Mouse (Mus musculus) forebrain, embryonic 13.5 days (tissue): Measurements from ENCODE around the gene Plcl2. TPM values are rescaled to one million over a fixed set of nuclear protein-coding genes. Genes with fewer than 3 reads are reported as not detected.
"Not testable (repeated sequence)": the region's sequence is repeated elsewhere in the genome, so short reads cannot be mapped to it uniquely, and the experiment has no call there.

Experiments
- ATAC-seq: fragments of 200-750 bp; cut with Nextera tagmentation; 2 replicates; pipeline ENCODE4 v1.8.0; 2017
- H3K27ac ChIP-seq: fragments of 300-500 bp; sonication (generic); 2 replicates; pipeline ENCODE4 v1.5.1; 2015; ENCODE audit warnings: inconsistent platforms, mild to moderate bottlenecking, moderate library complexity
- H3K27me3 ChIP-seq: fragments of 300-500 bp; sonication (generic); 2 replicates; pipeline ENCODE4 v1.6.1; 2015; ENCODE audit warnings: mild to moderate bottlenecking, inconsistent platforms
- H3K36me3 ChIP-seq: fragments of 300-500 bp; sonication (generic); 2 replicates; pipeline ENCODE4 v1.6.1; 2015; ENCODE audit warnings: mild to moderate bottlenecking, inconsistent platforms; ENCODE audit not compliant: poor library complexity, severe bottlenecking
- H3K4me1 ChIP-seq: fragments of 300-500 bp; sonication (generic); 2 replicates; pipeline ENCODE4 v1.6.1; 2015; ENCODE audit warnings: inconsistent platforms
- H3K4me2 ChIP-seq: fragments of 300-500 bp; sonication (generic); 2 replicates; pipeline ENCODE4 v1.6.1; 2015; ENCODE audit warnings: inconsistent platforms, mild to moderate bottlenecking, moderate library complexity
- H3K4me3 ChIP-seq: fragments of 300-500 bp; sonication (generic); 2 replicates; pipeline ENCODE4 v1.5.1; 2015; ENCODE audit warnings: mild to moderate bottlenecking, inconsistent platforms
- H3K9ac ChIP-seq: fragments of 300-500 bp; sonication (generic); 2 replicates; pipeline ENCODE4 v1.6.1; 2015; ENCODE audit warnings: mild to moderate bottlenecking, inconsistent platforms
- H3K9me3 ChIP-seq: fragments of 300-500 bp; sonication (generic); replicated peaks from 2 replicates; pipeline ENCODE4 v1.6.1; 2016; ENCODE audit warnings: inconsistent platforms
- WGBS: fragments of 180-500 bp; shearing (Covaris S2); methylation state at CpG from one replicate; pipeline ENCODE4 v1.1.7; 2015; 5-methylcytosine and 5-hydroxymethylcytosine counted together
- polyA plus RNA-seq: library from polyadenylated mRNA; unstranded; fragments of >200 nt; fragmentation: Nextera tagmentation; extraction: Ambion mirVana; gene quantifications from 2 replicates; pipeline ENCODE4 v1.2.1, GENCODE M21; 2015

The Plcl2 gene
- polyA plus RNA-seq, 1 experiment from 2014 or later: 5.7 TPM

GRCm38 (mm10) chr17:50606890-50607289 lies 97.7 kb downstream of the Plcl2 start:
- Histone ChIP-seq H3K4me1 (0 out of 2 replicates have a peak, but pooled peaks cover 3% of the 10 kb centered on the region), H3K36me3 (peaks cover 15% of the 10 kb centered on the region), H3K4me2 (no peak overlapping the region), H3K9me3 (no peaks in the 10 kb centered on the region), H3K27me3 (no peaks in the 10 kb centered on the region), H3K9ac (no peak overlapping the region), H3K27ac (no peak overlapping the region), H3K4me3 (no peak overlapping the region)
- whole genome bisulfite sequencing: 90% methylated on average over 2 of the region's 2 CpGs
- no peak for ATAC-seq

DNA sequence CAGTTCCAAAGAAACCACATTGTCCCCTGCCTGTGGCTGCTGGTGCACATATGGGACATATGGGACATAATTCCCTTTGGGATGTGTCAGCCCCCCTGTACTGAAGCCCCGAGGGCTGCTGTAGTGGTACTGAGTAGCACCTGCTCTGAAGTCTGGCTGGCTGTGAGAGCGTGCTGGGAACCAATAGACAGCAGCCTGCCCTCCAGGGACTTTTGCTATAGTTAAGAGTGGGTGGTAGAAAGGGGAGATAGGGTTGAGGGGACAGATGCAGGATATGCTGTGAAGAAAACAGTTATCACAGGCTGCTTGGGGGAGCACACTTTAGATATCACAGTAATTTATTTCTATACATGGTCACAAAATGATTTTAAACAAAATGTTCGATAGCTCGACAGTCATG lies 100.7 kb downstream of the Plcl2 start:
- Histone ChIP-seq H3K4me3 (no peak overlapping the region), H3K4me2 (no peak overlapping the region), H3K9ac (no peak overlapping the region), H3K9me3 (no peaks in the 10 kb centered on the region), H3K27me3 (no peaks in the 10 kb centered on the region), H3K27ac (no peak overlapping the region), H3K36me3 (peaks cover 30% of the 10 kb centered on the region), H3K4me1 (0 out of 2 replicates have a peak, but pooled peaks cover 3% of the 10 kb centered on the region)
- 89% methylated on average over 4 of the region's 4 CpGs for WGBS
- no peak for ATAC-seq

GRCm38 (mm10) chr17:50620794-50621537 lies 111.8 kb downstream of the Plcl2 start:
- ATAC-seq: no peak
- H3K4me2 ChIP-seq: no peak overlapping the region
- H3K4me1 ChIP-seq: peaks cover 9% of the 10 kb centered on the region; the same call in 1 of the 2 replicates
- H3K36me3 ChIP-seq: no peaks in the 10 kb centered on the region
- H3K9me3 ChIP-seq: no peaks in the 10 kb centered on the region
- no peak overlapping the region for H3K27ac ChIP-seq
- H3K27me3 ChIP-seq: no peaks in the 10 kb centered on the region
- H3K9ac ChIP-seq: no peak overlapping the region
- no peak overlapping the region for H3K4me3 ChIP-seq
- 93% methylated on average over 7 of the region's 7 CpGs for WGBS

GRCm38 (mm10) chr17:50621996-50622395 lies 112.8 kb downstream of the Plcl2 start:
- 81% methylated on average over 3 of the region's 3 CpGs for WGBS

DNA sequence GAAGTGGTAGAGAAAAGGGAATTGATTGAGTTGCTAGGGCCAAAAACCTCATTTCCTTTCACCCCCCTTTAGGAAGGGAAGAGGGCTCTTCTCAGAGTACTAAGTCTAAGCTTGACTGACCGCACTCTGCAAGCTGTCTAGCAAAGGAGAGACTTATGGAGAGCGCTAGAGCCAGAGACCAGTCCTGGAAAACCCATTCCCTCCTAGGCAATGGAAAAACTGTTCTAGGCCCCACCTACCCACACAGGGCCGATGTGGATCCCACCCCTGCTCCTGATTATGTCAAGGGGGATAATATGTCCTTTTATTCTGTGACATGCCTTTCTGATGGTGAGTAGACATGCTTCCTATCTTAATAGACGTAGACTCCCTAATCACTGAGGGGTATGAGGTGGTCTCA lies 116.4 kb downstream of the Plcl2 start:
- 95% methylated on average over 4 of the region's 4 CpGs for WGBS
- ATAC-seq: no peak
- peaks cover 9% of the 10 kb centered on the region; the same call in 1 of the 2 replicates for H3K4me1 ChIP-seq
- H3K9ac ChIP-seq: no peak overlapping the region
- H3K4me2 ChIP-seq: no peak overlapping the region
- no peaks in the 10 kb centered on the region for H3K27me3 ChIP-seq
- no peak overlapping the region for H3K4me3 ChIP-seq
- H3K9me3 ChIP-seq: no peaks in the 10 kb centered on the region
- H3K36me3 ChIP-seq: no peaks in the 10 kb centered on the region
- no peak overlapping the region for H3K27ac ChIP-seq

More at GRCm38 (mm10) chr17:50621996-50622395, 112.8 kb downstream of the Plcl2 start:
- Histone ChIP-seq H3K27me3 (no peaks in the 10 kb centered on the region), H3K4me3 (no peak overlapping the region), H3K4me1 (peaks cover 9% of the 10 kb centered on the region; the same call in 1 of the 2 replicates), H3K9me3 (no peaks in the 10 kb centered on the region), H3K9ac (no peak overlapping the region), H3K27ac (no peak overlapping the region), H3K4me2 (no peak overlapping the region), H3K36me3 (no peaks in the 10 kb centered on the region)
- no peak for ATAC-seq

- Histone ChIP-seq H3K9me3 (no peaks in the 10 kb centered on the region), H3K27me3 (no peaks in the 10 kb centered on the region), H3K27ac (no peak overlapping the region), H3K4me3 (no peak overlapping the region), H3K36me3 (no peaks in the 10 kb centered on the region), H3K9ac (no peak overlapping the region), H3K4me2 (no peak overlapping the region), H3K4me1 (peaks cover 9% of the 10 kb centered on the region; the same call in 1 of the 2 replicates)
- WGBS: 98% methylated on average over 3 of the region's 3 CpGs
- ATAC-seq: 0 out of 2 replicates have a peak, but pooled peaks have one; percentile 27
These were observed 118.5 kb downstream of the Plcl2 start for GRCm38 (mm10) chr17:50627658-50628057.

DNA sequence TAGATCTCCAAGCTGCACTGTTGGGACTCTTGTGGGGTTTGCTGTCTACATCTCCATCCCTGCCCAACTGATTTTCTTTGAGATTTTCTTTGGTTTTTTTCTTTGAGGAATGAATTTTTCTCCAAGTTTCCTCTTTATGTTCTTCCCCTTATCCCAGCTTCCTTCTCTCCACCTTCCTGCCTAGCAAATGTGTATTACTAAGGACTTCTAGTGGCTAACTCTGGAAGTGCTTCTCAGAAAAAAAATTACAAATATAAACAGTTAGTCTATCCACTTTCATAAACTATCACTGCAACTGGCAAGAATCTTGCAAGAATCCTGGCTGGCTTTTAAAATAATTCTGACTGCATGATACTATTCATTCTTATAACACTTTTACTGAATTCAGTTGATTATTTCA lies 119.5 kb downstream of the Plcl2 start:
- no peak overlapping the region for H3K27ac ChIP-seq
- no peak overlapping the region for H3K4me3 ChIP-seq
- ATAC-seq: peak; percentile 59; the same call in 1 of the 2 replicates

GRCm38 (mm10) chr17:50630992-50631391 lies 121.8 kb downstream of the Plcl2 start:
- H3K4me2 ChIP-seq, H3K9ac ChIP-seq, H3K4me3 ChIP-seq, H3K4me1 ChIP-seq, H3K9me3 ChIP-seq, H3K36me3 ChIP-seq, H3K27ac ChIP-seq, H3K27me3 ChIP-seq, ATAC-seq: not testable (repeated sequence)

More for the DNA sequence above, 119.5 kb downstream of the Plcl2 start:
- H3K4me1 ChIP-seq: peaks cover 3% of the 10 kb centered on the region; the same call in 1 of the 2 replicates
- no peaks in the 10 kb centered on the region for H3K9me3 ChIP-seq
- H3K27me3 ChIP-seq: no peaks in the 10 kb centered on the region
- no peak overlapping the region for H3K4me2 ChIP-seq
- no peaks in the 10 kb centered on the region for H3K36me3 ChIP-seq
- no peak overlapping the region for H3K9ac ChIP-seq

DNA sequence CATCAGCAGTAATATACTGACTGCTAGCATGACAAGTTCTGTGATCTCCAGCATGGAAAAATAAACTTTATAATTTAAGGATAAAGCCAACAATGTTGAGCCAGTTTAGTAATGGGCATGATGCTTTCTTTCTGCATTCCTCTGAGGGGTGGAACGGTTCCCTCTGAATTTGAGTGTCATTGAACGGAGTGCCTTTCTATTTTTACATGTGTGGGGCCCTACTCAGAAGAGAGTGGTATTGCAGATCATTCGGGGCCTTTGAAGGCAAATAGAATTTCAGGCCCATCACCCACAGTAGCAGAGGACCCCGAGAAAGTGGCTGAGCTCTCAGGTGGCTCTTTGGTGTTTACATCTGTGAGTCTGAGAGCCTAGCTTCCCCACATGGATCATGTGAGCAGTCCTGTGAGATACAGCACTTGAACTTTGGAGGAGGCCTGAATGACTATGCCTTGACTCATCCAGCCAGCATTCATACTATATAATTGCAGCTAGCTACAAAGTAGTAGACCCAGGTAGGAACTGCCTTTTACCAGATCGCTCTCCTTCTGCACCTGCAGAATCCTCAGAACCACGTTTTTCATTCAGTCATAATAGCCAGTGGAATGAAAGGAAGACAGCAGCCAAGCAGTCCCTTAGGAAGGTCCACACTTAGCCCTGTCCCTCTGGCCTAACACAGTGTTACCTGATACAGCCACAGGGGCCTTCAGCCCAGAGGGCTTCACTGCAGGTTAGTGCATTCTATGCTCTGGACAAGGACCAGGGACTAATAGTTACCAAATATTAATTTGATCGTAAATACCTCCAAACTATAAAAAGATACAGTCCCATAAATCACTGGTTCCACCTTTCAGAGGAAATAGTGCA lies 125.0 kb downstream of the Plcl2 start:
- no peak overlapping the region for H3K4me3 ChIP-seq
- no peak overlapping the region for H3K9ac ChIP-seq
- no peak overlapping the region for H3K4me2 ChIP-seq
- no peaks in the 10 kb centered on the region for H3K27me3 ChIP-seq
- no peaks in the 10 kb centered on the region for H3K9me3 ChIP-seq
- ATAC-seq: no peak
- 83% methylated on average over 7 of the region's 7 CpGs for WGBS
- H3K27ac ChIP-seq: no peak overlapping the region
- H3K36me3 ChIP-seq: no peaks in the 10 kb centered on the region
- no peaks in the 10 kb centered on the region for H3K4me1 ChIP-seq

DNA sequence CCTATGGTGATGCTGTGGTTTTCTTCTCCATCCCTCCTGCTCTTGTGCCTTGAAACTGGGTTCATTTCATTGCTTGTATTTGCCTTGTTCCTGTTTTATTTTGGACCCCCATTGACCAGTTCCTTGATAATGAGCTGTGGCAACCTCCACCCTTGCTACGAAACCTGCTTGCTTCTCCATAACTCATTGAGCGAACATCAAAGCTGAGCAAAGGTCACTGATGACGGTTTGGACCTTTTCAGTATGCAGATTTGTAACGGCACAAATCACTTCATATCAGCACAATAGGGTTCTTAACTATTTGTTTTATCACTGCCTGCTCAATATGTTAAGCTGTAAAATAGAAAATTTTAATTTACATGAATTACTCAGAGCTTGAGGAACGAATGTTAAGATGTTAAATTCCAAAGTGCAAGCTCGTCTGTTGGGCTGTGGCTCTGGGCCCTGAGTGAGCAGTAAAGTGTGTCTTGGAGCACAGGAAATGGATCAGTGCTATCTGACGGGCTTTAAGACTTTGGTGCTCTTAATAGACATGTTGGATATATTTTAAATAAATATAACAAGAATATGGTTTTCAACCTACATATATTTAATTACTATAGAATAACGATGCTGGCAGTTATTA lies 126.9 kb downstream of the Plcl2 start:
- ATAC-seq: no peak
- H3K36me3 ChIP-seq: no peaks in the 10 kb centered on the region
- no peak overlapping the region for H3K27ac ChIP-seq
- H3K9me3 ChIP-seq: no peaks in the 10 kb centered on the region
- H3K4me1 ChIP-seq: no peaks in the 10 kb centered on the region
- H3K4me3 ChIP-seq: no peak overlapping the region
- H3K4me2 ChIP-seq: no peak overlapping the region
- no peaks in the 10 kb centered on the region for H3K27me3 ChIP-seq
- 79% methylated on average over 8 of the region's 8 CpGs for WGBS
- H3K9ac ChIP-seq: no peak overlapping the region

GRCm38 (mm10) chr17:50638791-50639190 lies 129.6 kb downstream of the Plcl2 start:
- 82% methylated on average over 3 of the region's 3 CpGs for WGBS
- ATAC-seq: no peak

More at GRCm38 (mm10) chr17:50638791-50639190, 129.6 kb downstream of the Plcl2 start:
- Histone ChIP-seq H3K27me3 (no peaks in the 10 kb centered on the region), H3K36me3 (no peaks in the 10 kb centered on the region), H3K9ac (no peak overlapping the region), H3K4me3 (no peak overlapping the region), H3K9me3 (no peaks in the 10 kb centered on the region), H3K4me2 (no peak overlapping the region), H3K27ac (no peak overlapping the region), H3K4me1 (peaks cover 7% of the 10 kb centered on the region)
